Mouse (Mus musculus) hindbrain, embryonic 16.5 days (tissue): ENCODE data around the gene Zfp637. TPM values are rescaled to one million over a fixed set of nuclear protein-coding genes. Genes with fewer than 3 reads are reported as not detected.
A peak's percentile ranks its signal among the peaks of the same experiment; 100 is the strongest.
"Not testable (repeated sequence)": the region's sequence is repeated elsewhere in the genome, so short reads cannot be mapped to it uniquely, and the experiment has no call there.

Experiments
- ATAC-seq: fragments of 200-750 bp; cut with Nextera tagmentation; 2 replicates; pipeline ENCODE4 v1.8.0; 2017; ENCODE audit warnings: moderate TSS enrichment, moderate library complexity
- H3K27ac ChIP-seq: fragments of 300-500 bp; sonication (generic); 2 replicates; pipeline ENCODE4 v1.5.1; 2014; ENCODE audit warnings: low read depth, mild to moderate bottlenecking, control low read depth, low read length, moderate library complexity
- H3K27me3 ChIP-seq: fragments of 300-500 bp; sonication (generic); replicated peaks from 2 replicates; pipeline ENCODE4 v1.6.1; 2014; ENCODE audit warnings: low read length; ENCODE audit not compliant: control insufficient read depth, insufficient read depth
- H3K36me3 ChIP-seq: fragments of 300-500 bp; sonication (generic); 2 replicates; pipeline ENCODE4 v1.6.1; 2014; ENCODE audit warnings: mild to moderate bottlenecking, low read length, moderate library complexity, mixed read lengths; ENCODE audit not compliant: control insufficient read depth, insufficient read depth
- H3K4me1 ChIP-seq: fragments of 300-500 bp; sonication (generic); 2 replicates; pipeline ENCODE4 v1.6.1; 2014; ENCODE audit warnings: low read depth, low read length; ENCODE audit not compliant: control insufficient read depth, insufficient read depth
- H3K4me2 ChIP-seq: fragments of 300-500 bp; sonication (generic); 2 replicates; pipeline ENCODE4 v1.6.1; 2014; ENCODE audit warnings: mild to moderate bottlenecking, low read length, control low read depth, moderate library complexity
- H3K4me3 ChIP-seq: fragments of 300-500 bp; sonication (generic); 2 replicates; pipeline ENCODE4 v1.5.1; 2014; ENCODE audit warnings: mild to moderate bottlenecking, low read length, control low read depth, moderate library complexity
- H3K9ac ChIP-seq: fragments of 300-500 bp; sonication (generic); 2 replicates; pipeline ENCODE4 v1.6.1; 2014; ENCODE audit warnings: low read depth, mild to moderate bottlenecking, control low read depth, low read length, moderate library complexity
- H3K9me3 ChIP-seq: fragments of 300-500 bp; sonication (generic); 2 replicates; pipeline ENCODE4 v1.6.1; 2014; ENCODE audit warnings: mild to moderate bottlenecking, low read length, moderate library complexity; ENCODE audit not compliant: control insufficient read depth
- WGBS: fragments of 180-500 bp; shearing (Covaris S2); extraction: QIAGEN DNeasy Blood & Tissue Kit; methylation state at CpG from one replicate; pipeline ENCODE4 v1.1.7; 2014; 5-methylcytosine and 5-hydroxymethylcytosine counted together
- polyA plus RNA-seq: library from polyadenylated mRNA; unstranded; fragments of >200 nt; fragmentation: Nextera tagmentation; extraction: Ambion mirVana; gene quantifications from 2 replicates; pipeline ENCODE4 v1.2.1, GENCODE M21; 2015

The Zfp637 gene
- polyA plus RNA-seq, 1 experiment from 2014 or later = 137 TPM

DNA sequence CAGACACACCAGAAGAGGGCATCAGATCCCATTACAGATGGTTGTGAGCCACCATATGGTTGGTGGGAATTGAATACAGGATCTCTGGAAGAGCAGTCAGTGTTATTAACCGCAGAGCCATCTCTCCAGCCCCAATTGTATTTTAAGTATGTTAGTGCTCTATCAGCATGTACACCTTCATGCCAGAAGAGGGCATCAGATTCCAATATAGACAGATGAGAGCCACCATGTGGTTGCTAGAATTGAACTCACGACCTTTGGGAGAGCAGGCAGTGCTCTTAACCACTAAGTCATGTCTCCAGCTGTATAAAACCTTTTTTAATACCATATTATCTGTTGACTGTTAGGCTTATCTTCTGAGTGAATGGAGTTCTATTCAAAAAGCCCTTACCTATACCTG, 10.8 kb downstream of the Zfp637 start:
- 58% methylated on average over 2 of the region's 2 CpGs for WGBS
- Histone ChIP-seq H3K36me3 (peaks cover 19% of the 10 kb centered on the region), H3K27ac (no peak overlapping the region), H3K9ac (no peak overlapping the region), H3K4me1 (no peaks in the 10 kb centered on the region), H3K4me3 (no peak overlapping the region), H3K27me3 (no peaks in the 10 kb centered on the region), H3K9me3 (no peaks in the 10 kb centered on the region), H3K4me2 (no peak overlapping the region)
- ATAC-seq = no peak

- Histone ChIP-seq H3K4me2 (no peak overlapping the region), H3K36me3 (no peaks in the 10 kb centered on the region), H3K4me3 (no peak overlapping the region), H3K27me3 (no peaks in the 10 kb centered on the region), H3K27ac (no peak overlapping the region), H3K9ac (no peak overlapping the region), H3K9me3 (no peaks in the 10 kb centered on the region), H3K4me1 (no peaks in the 10 kb centered on the region)
- ATAC-seq = no peak
- 97% methylated on average over 1 of the region's 1 CpGs for WGBS
Measured at GRCm38 (mm10) chr6:117857990-117858389, 17.0 kb downstream of the Zfp637 start.

- H3K4me1 ChIP-seq = no peaks in the 10 kb centered on the region; the same call in 1 of the 2 replicates
- H3K9ac ChIP-seq = peak within 1 kb of the TSS; percentile 82
- no peak for ATAC-seq
- no peaks in the 10 kb centered on the region for H3K9me3 ChIP-seq
- no peaks in the 10 kb centered on the region for H3K36me3 ChIP-seq
- H3K27ac ChIP-seq = no peak within 1 kb of the TSS
- 76% methylated on average over 6 of the region's 6 CpGs for WGBS
- H3K4me3 ChIP-seq = peak within 1 kb of the TSS; percentile 87
- H3K27me3 ChIP-seq = no peaks in the 10 kb centered on the region
- H3K4me2 ChIP-seq = peak within 1 kb of the TSS; percentile 87
Measured at GRCm38 (mm10) chr6:117861848-117862247, 20.9 kb downstream of the Zfp637 start, which contains the start of gene Zfp239. Gene Zfp239 (plus strand): TSS chr6:117862100.

DNA sequence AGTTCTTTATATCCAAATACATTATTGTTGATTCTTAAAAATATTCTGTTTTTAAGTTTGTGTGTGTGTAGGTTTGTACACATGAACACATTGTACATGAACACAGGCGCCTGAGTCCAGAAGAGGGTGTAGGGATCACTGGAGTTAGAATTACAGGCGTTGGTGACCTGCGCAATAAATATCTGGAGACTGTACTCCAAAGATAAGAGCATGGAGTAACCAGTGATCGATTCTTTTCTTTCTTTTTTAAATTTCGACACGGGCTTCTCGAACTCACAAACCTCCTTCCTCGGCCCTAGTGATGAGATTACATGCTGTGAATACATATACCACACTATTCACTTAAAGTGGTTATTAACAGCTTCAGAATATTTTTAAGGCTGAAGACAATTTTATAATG, 21.5 kb downstream of the Zfp637 start:
- 73% methylated on average over 8 of the region's 8 CpGs for WGBS
- Histone ChIP-seq H3K9me3 (no peaks in the 10 kb centered on the region), H3K4me2 (peak overlapping the region; percentile 87), H3K4me1 (no peaks in the 10 kb centered on the region; the same call in 1 of the 2 replicates), H3K4me3 (peak overlapping the region; percentile 87), H3K36me3 (no peaks in the 10 kb centered on the region), H3K27ac (no peak overlapping the region), H3K27me3 (no peaks in the 10 kb centered on the region), H3K9ac (no peak overlapping the region)
- 0 out of 2 replicates have a peak, but pooled peaks have one; percentile 1 for ATAC-seq

GRCm38 (mm10) chr6:117862899-117863620, 22.1 kb downstream of the Zfp637 start:
- peak; percentile 93 for ATAC-seq
- Histone ChIP-seq H3K27ac (no peak overlapping the region), H3K36me3 (no peaks in the 10 kb centered on the region), H3K4me1 (no peaks in the 10 kb centered on the region; the same call in 1 of the 2 replicates), H3K4me3 (peak overlapping the region; percentile 87), H3K4me2 (peak overlapping the region; percentile 87), H3K9me3 (no peaks in the 10 kb centered on the region), H3K27me3 (no peaks in the 10 kb centered on the region), H3K9ac (peak overlapping the region; percentile 82)
- WGBS = 2% methylated on average over 26 of the region's 26 CpGs

- H3K27ac ChIP-seq = no peak overlapping the region
- no peaks in the 10 kb centered on the region for H3K36me3 ChIP-seq
- H3K4me1 ChIP-seq = no peaks in the 10 kb centered on the region; the same call in 1 of the 2 replicates
- peak overlapping the region; percentile 82; the same call in 1 of the 2 replicates for H3K9ac ChIP-seq
- WGBS = 93% methylated on average over 8 of the region's 8 CpGs
- H3K4me3 ChIP-seq = peak overlapping the region; percentile 87
- no peaks in the 10 kb centered on the region for H3K27me3 ChIP-seq
- H3K4me2 ChIP-seq = peak overlapping the region; percentile 87
- no peak for ATAC-seq
- no peaks in the 10 kb centered on the region for H3K9me3 ChIP-seq
Measured at GRCm38 (mm10) chr6:117863751-117864150, 22.8 kb downstream of the Zfp637 start.

- 0 out of 2 replicates have a peak, but pooled peaks cover 3% of the 10 kb centered on the region for H3K36me3 ChIP-seq
- H3K27me3 ChIP-seq = no peaks in the 10 kb centered on the region
- no peak overlapping the region for H3K4me3 ChIP-seq
- ATAC-seq = no peak
- H3K27ac ChIP-seq = no peak overlapping the region
- no peak overlapping the region for H3K9ac ChIP-seq
- 96% methylated on average over 8 of the region's 8 CpGs for whole genome bisulfite sequencing
- H3K9me3 ChIP-seq = no peaks in the 10 kb centered on the region
- H3K4me2 ChIP-seq = no peak overlapping the region
- no peaks in the 10 kb centered on the region; the same call in 1 of the 2 replicates for H3K4me1 ChIP-seq
Measured at GRCm38 (mm10) chr6:117868187-117868586, 27.2 kb downstream of the Zfp637 start.

GRCm38 (mm10) chr6:117871034-117871433, 30.1 kb downstream of the Zfp637 start:
- Histone ChIP-seq H3K4me2 (no peak overlapping the region), H3K4me1 (no peaks in the 10 kb centered on the region), H3K27me3 (no peaks in the 10 kb centered on the region), H3K4me3 (no peak overlapping the region), H3K27ac (no peak overlapping the region), H3K9ac (no peak overlapping the region), H3K9me3 (no peaks in the 10 kb centered on the region), H3K36me3 (0 out of 2 replicates have a peak, but pooled peaks cover 3% of the 10 kb centered on the region)
- no peak for ATAC-seq
- 84% methylated on average over 14 of the region's 14 CpGs for WGBS

DNA sequence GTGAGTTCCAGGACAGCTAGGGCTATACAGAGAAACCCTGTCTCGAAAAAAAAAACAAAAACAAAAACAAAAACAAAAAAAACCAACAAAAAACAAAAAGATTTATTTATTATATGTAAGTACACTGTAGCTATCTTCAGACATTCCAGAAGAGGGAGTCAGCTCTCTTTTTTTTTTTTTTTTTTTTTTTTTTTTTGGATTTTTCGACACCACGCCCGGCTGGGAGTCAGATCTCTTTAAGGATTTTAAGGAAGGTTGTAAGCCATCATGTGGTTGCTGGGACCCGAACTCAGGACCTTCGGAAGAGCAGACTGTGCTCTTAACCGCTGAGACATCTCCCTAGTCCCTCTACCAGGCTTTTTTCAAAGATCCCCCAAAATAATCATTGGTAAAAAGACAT, 32.5 kb downstream of the Zfp637 start:
- H3K36me3 ChIP-seq, H3K27ac ChIP-seq, H3K9me3 ChIP-seq, H3K27me3 ChIP-seq, H3K4me3 ChIP-seq, H3K9ac ChIP-seq, H3K4me2 ChIP-seq, ATAC-seq, H3K4me1 ChIP-seq: not testable (repeated sequence)
- WGBS = 89% methylated on average over 7 of the region's 7 CpGs
